In the genomic region with DNA sequence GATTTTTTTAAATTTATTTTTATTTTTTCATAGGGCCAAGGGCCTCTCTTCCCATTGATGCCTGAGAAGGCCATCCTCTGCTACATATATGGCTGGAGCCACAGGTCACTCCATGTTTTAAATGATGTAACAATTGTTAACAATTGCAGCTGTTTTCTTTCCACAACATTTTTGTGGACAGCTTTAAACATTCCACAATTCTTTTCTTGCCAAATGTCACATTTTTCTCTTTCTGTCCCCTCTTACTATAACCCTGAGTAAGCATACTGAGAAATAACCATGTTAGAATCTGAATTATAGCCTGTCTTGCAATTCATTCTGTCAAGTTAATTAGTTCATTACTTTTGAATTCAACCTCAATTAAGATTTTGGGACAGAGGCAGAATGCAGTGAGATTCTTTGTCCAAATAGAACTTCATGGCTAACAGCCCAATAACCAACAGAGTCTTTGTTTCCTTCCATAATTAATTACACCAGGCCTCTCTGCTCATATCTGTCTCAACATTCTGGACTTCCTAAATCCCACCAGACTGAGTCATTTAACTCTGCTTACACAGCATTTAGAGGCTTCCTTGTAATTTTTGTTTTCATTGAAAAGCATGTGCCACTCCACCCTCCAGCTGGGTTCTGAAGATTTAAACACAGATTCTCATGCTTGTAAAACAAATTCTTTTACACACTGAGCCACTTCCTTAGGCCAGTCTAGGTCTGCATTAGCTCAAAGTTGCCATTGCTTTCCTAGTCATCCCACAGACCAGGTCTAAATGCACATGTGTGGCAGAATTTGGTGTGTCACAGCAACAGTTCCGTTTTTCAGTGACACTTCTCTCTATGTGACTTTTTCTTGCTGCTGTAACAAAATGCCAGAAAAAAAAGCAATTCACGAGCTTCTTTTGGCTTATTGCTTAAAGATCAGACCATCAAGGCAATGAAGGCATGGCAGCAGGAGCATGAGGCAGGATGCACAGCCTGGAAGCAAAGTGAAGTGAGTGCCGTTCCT, we compare ENCODE assay signal across 14 mouse cellular contexts. TPM values are rescaled to one million over a fixed set of nuclear protein-coding genes. Genes with fewer than 3 reads are reported as not detected.
DNase-seq lines count a peak whose midpoint lies in the region; ATAC-seq and TF ChIP-seq lines count a peak whose summit lies in the region.
"Had no signal": no experiment of that assay in that cellular context is flagged by ENCODE, and none has a peak within 500 bp of the region (broad histone marks: within the 10 kb centered on the region; RNA-seq: fewer than 3 reads in every experiment).

No protein-coding gene starts in this region.

- no peak overlapping the region for H3K4me2 ChIP-seq in kidney, embryonic 16.5 days (replicated peaks; ENCODE audit: low read depth, low read length)
- no peak overlapping the region for H3K4me2 ChIP-seq in forebrain, postnatal 0 days (ENCODE audit: low read depth)
- H3K4me2 ChIP-seq: hindbrain, embryonic 12.5 days; liver, embryonic 12.5 days; midbrain, embryonic 15.5 days had no signal

- no peak for TF ChIP-seq RAD21 in MEL (IDR thresholded peaks at IDR 0.05; ENCODE audit: low read depth, low read length)

- peak in 1 of 2 experiments; percentile 38; a peak in 2 of 4 replicates for TF ChIP-seq EP300 in MEL (IDR thresholded peaks at IDR 0.05; ENCODE audit: low read depth in 1 of 2, low read length in 2 of 2)

- peak overlapping the region; percentile 61 for H3K27ac ChIP-seq in kidney, embryonic 16.5 days (ENCODE audit: low read length)
- H3K27ac ChIP-seq in MEL (ENCODE audit: control insufficient read depth, low read depth, low read length), result peak overlapping the region; percentile 28
- no peak overlapping the region for H3K27ac ChIP-seq in forebrain, postnatal 0 days (ENCODE audit: low read depth, low read length)
- H3K27ac ChIP-seq in layer of hippocampus, adult 2 months, result no peak overlapping the region
- H3K27ac ChIP-seq: hindbrain, embryonic 12.5 days; left cerebral cortex, adult 2 months; liver, embryonic 12.5 days; midbrain, embryonic 15.5 days had no signal

- H3K9me3 ChIP-seq in kidney, embryonic 16.5 days (ENCODE audit: low read length), result no peaks in the 10 kb centered on the region
- H3K9me3 ChIP-seq in MEL (replicated peaks; ENCODE audit: insufficient read depth, low read length), result no peaks in the 10 kb centered on the region
- H3K9me3 ChIP-seq in forebrain, postnatal 0 days (ENCODE audit: low read length), result no peaks in the 10 kb centered on the region
- H3K9me3 ChIP-seq: G1E; hindbrain, embryonic 12.5 days; liver, embryonic 12.5 days; midbrain, embryonic 15.5 days had no signal

- no peaks in the 10 kb centered on the region for H3K27me3 ChIP-seq in kidney, embryonic 16.5 days (ENCODE audit: insufficient read depth, low read length)
- no peaks in the 10 kb centered on the region for H3K27me3 ChIP-seq in MEL (ENCODE audit: control insufficient read depth in 1 of 2, insufficient read depth in 2 of 2, low read length in 2 of 2)
- H3K27me3 ChIP-seq in forebrain, postnatal 0 days (ENCODE audit: insufficient read depth, low read length), result no peaks in the 10 kb centered on the region
- H3K27me3 ChIP-seq: hindbrain, embryonic 12.5 days; liver, embryonic 12.5 days; midbrain, embryonic 15.5 days had no signal

- ATAC-seq in kidney, embryonic 16.5 days (ENCODE audit: low FRiP score, low TSS enrichment), result peak; percentile 86
- peak; percentile 53; the same call in 1 of the 2 replicates for ATAC-seq in forebrain, postnatal 0 days
- ATAC-seq: liver, embryonic 12.5 days; midbrain, embryonic 15.5 days had no signal

- WGBS in kidney, embryonic 16.5 days, result 64% methylated on average over 3 of the region's 3 CpGs
- WGBS in forebrain, postnatal 0 days, result 44% methylated on average over 3 of the region's 3 CpGs

- H3K4me1 ChIP-seq in kidney, embryonic 16.5 days (ENCODE audit: insufficient read depth, low read length), result no peaks in the 10 kb centered on the region
- H3K4me1 ChIP-seq in MEL (ENCODE audit: control insufficient read depth in 1 of 2, insufficient read depth in 2 of 2, low read length in 2 of 2), result peaks cover 5 to 11% of the 10 kb centered on the region in 2 experiments
- no peaks in the 10 kb centered on the region for H3K4me1 ChIP-seq in forebrain, postnatal 0 days (ENCODE audit: insufficient read depth)
- H3K4me1 ChIP-seq: hindbrain, embryonic 12.5 days; liver, embryonic 12.5 days; midbrain, embryonic 15.5 days had no signal

- no peak overlapping the region for H3K9ac ChIP-seq in kidney, embryonic 16.5 days (replicated peaks; ENCODE audit: low read length)
- no peak overlapping the region for H3K9ac ChIP-seq in MEL (ENCODE audit: control insufficient read depth, low read depth, low read length, poor library complexity, severe bottlenecking)
- H3K9ac ChIP-seq in forebrain, postnatal 0 days, result no peak overlapping the region
- H3K9ac ChIP-seq: hindbrain, embryonic 12.5 days; liver, embryonic 12.5 days; midbrain, embryonic 15.5 days had no signal

- H3K4me3 ChIP-seq in kidney, embryonic 16.5 days (ENCODE audit: low read length), result no peak overlapping the region
- no peak overlapping the region for H3K4me3 ChIP-seq in MEL (ENCODE audit: control insufficient read depth in 1 of 2, insufficient read depth in 1 of 2, low read depth in 2 of 2, low read length in 2 of 2)
- H3K4me3 ChIP-seq in forebrain, postnatal 0 days (ENCODE audit: low read depth, low read length), result no peak overlapping the region
- no peak overlapping the region for H3K4me3 ChIP-seq in layer of hippocampus, adult 2 months
- H3K4me3 ChIP-seq: hindbrain, embryonic 12.5 days; left cerebral cortex, adult 2 months; liver, embryonic 12.5 days; midbrain, embryonic 15.5 days had no signal

- TF ChIP-seq POLR2A in MEL (IDR thresholded peaks at IDR 0.05; ENCODE audit: control insufficient read depth in 1 of 2, insufficient read depth in 1 of 2, low read depth in 1 of 2, low read length in 2 of 2, poor library complexity in 1 of 2), result no peak

- TF ChIP-seq CTCF in MEL (IDR thresholded peaks at IDR 0.05 in 2 of 3, conservative IDR thresholded peaks at IDR 0.05 in 1 of 3; ENCODE audit: control insufficient read depth in 1 of 3, insufficient read depth in 1 of 3, low read depth in 2 of 3, low read length in 3 of 3, poor library complexity in 1 of 3, severe bottlenecking in 1 of 3), result no peak
- no peak for TF ChIP-seq CTCF in forebrain, postnatal 0 days (IDR thresholded peaks at IDR 0.05; ENCODE audit: low read depth)
- no peak for TF ChIP-seq CTCF in layer of hippocampus, adult 2 months (conservative IDR thresholded peaks at IDR 0.05)

- H3K79me2 ChIP-seq in MEL (ENCODE audit: control insufficient read depth, insufficient read depth, low read length, poor library complexity), result no peaks in the 10 kb centered on the region

- no peak for DNase-seq in kidney, adult 9 months
- DNase-seq in 3T3-L1 (ENCODE audit: low read depth, low spot score), result peak; percentile 73
- DNase-seq in MEL (ENCODE audit: low read depth, low spot score), result peak; percentile 59
- DNase-seq in forebrain, postnatal 0 days, result peak; percentile 14
- no peak for DNase-seq in testis, postnatal 10 days (ENCODE audit: low spot score)
- no peak for DNase-seq in cerebellum, postnatal 10 days
- no peak for DNase-seq in layer of hippocampus, adult 2 months (ENCODE audit: low spot score in 2 of 2)
- DNase-seq: adrenal gland, postnatal 14 days had no signal

- H3K36me3 ChIP-seq in kidney, embryonic 16.5 days (ENCODE audit: insufficient read depth, low read length), result no peaks in the 10 kb centered on the region
- peaks cover 0 to 20% of the 10 kb centered on the region in 2 experiments; a peak in 2 of 4 replicates for H3K36me3 ChIP-seq in MEL (ENCODE audit: control insufficient read depth in 1 of 2, insufficient read depth in 2 of 2, low read length in 2 of 2)
- H3K36me3 ChIP-seq in forebrain, postnatal 0 days (ENCODE audit: insufficient read depth), result no peaks in the 10 kb centered on the region
- H3K36me3 ChIP-seq: G1E; hindbrain, embryonic 12.5 days; liver, embryonic 12.5 days; midbrain, embryonic 15.5 days had no signal

TF ChIP-seq in MEL, 35 proteins besides CTCF, POLR2A, EP300 and RAD21:
- TF ChIP-seq MXI1 (IDR thresholded peaks at IDR 0.05; ENCODE audit: low read depth, low read length), result peak; percentile 55; the same call in 1 of the 2 replicates
- 0 out of 2 replicates have a peak, but pooled peaks have one; percentile 56 for TF ChIP-seq MYC (IDR thresholded peaks at IDR 0.05; ENCODE audit: low read depth, low read length)
- TF ChIP-seq RCOR1 (IDR thresholded peaks at IDR 0.05; ENCODE audit: low read depth, low read length), result 0 out of 2 replicates have a peak, but pooled peaks have one; percentile 26
- TF ChIP-seq GATA1 (IDR thresholded peaks at IDR 0.05; ENCODE audit: low read depth, low read length), result peak; percentile 31; the same call in 1 of the 2 replicates
- TF ChIP-seq USF1 (IDR thresholded peaks at IDR 0.05; ENCODE audit: low read depth, low read length), result no peak
- TF ChIP-seq ETS1 (IDR thresholded peaks at IDR 0.05; ENCODE audit: low read depth, low read length), result peak; percentile 67; the same call in 1 of the 2 replicates
- TF ChIP-seq ZNF384 (IDR thresholded peaks at IDR 0.05; ENCODE audit: low read depth, low read length), result peak; percentile 16; the same call in 1 of the 2 replicates
- no peak for TF ChIP-seq CHD2 (IDR thresholded peaks at IDR 0.05; ENCODE audit: low read length)
TF ChIP-seq in MEL: peak in this region for 6.

RNA-seq across cellular contexts. Expression of a gene that starts 18.7 kb away (rescaled TPM):
- polyA plus RNA-seq in kidney, embryonic 16.5 days (2015; fragmentation: Nextera tagmentation; extraction: Ambion mirVana), result not detected in 2 replicates
- 1.7 and 5.9 TPM in 2 replicates for total RNA-seq in MEL (2012; rRNA removed)
- polyA plus RNA-seq in MEL (2012; ENCODE audit: insufficient read depth in 1 of 2, insufficient read length in 2 of 2, low read depth in 1 of 2, low replicate concordance in 2 of 2, missing spikeins in 1 of 2), result under 1 TPM in 1 of 2 experiments, not detected in 1; 0.91 TPM
- not detected in 2 replicates for total RNA-seq in forebrain, postnatal 0 days (2014; rRNA removed)
- not detected in 2 replicates for polyA plus RNA-seq in forebrain, postnatal 0 days (2015; fragmentation: Nextera tagmentation; extraction: Ambion mirVana)
- total RNA-seq in layer of hippocampus, adult 2 months (2021), result under 1 TPM in 1 of 2 experiments, not detected in 1; 0.27 TPM
- polyA plus RNA-seq: midbrain, embryonic 15.5 days had no signal

Comparison
In these comparisons a context has a peak if more than half of its experiments do, and no peak if none do; other contexts are left out.
1. H3K27ac ChIP-seq: peak in kidney, embryonic 16.5 days (single experiment) and MEL (single experiment); none in forebrain, postnatal 0 days (single experiment) and layer of hippocampus, adult 2 months (single experiment).
2. DNase-seq: peak in 3T3-L1 (single experiment), MEL (single experiment) and forebrain, postnatal 0 days (single experiment); none in kidney, adult 9 months (single experiment), testis, postnatal 10 days (single experiment), cerebellum, postnatal 10 days (0 of 2) and layer of hippocampus, adult 2 months (0 of 2).